Mouse (Mus musculus): ENCODE results near the gene Rara.

DNA sequence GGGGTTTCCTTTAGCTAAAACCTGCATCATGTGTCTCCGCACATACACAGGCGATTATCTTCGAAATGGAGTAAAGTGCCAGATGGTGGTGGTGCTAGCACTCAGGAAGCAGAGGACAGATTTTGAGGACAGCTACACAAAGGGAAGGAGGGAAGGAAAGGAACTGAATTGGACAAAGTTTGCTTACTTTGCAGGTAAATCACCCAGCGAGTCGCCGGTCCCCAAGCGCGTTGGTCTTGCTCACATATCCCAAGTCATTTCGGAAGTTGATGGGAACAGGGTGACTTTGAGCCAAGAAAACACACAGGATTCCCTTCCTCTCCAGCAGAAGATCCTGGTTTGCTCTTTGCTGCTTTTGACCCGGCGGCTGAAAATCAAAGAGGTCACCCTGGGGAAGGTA is 8.6 kb upstream of the Rara start:
- no peak for TF ChIP-seq CTCF (IDR thresholded peaks at IDR 0.05; ENCODE audit: borderline replicate concordance, insufficient read depth, low read depth, low read length)
- no peak for TF ChIP-seq POLR2A (IDR thresholded peaks at IDR 0.05; ENCODE audit: borderline replicate concordance, insufficient read depth, low read length)

All from cerebellum, adult 2 months (tissue).